Mouse (Mus musculus) olfactory bulb, adult 2 months (tissue): Measurements from ENCODE around the gene Gjc2.
A peak's percentile ranks its signal among the peaks of the same experiment; 100 is the strongest.

Source experiments
- CTCF ChIP-seq: fragments of 200-500 bp; IDR thresholded peaks from 2 replicates; pipeline ENCODE4 v1.5.1; 2012; ENCODE audit warnings: low read depth, mild to moderate bottlenecking, low read length, moderate library complexity; ENCODE audit not compliant: insufficient read depth
- POLR2A ChIP-seq: fragments of 200-500 bp; IDR thresholded peaks from 2 replicates; pipeline ENCODE4 v1.6.1; 2012; ENCODE audit warnings: mild to moderate bottlenecking, low read depth, low read length, moderate library complexity; ENCODE audit not compliant: insufficient read depth

DNA sequence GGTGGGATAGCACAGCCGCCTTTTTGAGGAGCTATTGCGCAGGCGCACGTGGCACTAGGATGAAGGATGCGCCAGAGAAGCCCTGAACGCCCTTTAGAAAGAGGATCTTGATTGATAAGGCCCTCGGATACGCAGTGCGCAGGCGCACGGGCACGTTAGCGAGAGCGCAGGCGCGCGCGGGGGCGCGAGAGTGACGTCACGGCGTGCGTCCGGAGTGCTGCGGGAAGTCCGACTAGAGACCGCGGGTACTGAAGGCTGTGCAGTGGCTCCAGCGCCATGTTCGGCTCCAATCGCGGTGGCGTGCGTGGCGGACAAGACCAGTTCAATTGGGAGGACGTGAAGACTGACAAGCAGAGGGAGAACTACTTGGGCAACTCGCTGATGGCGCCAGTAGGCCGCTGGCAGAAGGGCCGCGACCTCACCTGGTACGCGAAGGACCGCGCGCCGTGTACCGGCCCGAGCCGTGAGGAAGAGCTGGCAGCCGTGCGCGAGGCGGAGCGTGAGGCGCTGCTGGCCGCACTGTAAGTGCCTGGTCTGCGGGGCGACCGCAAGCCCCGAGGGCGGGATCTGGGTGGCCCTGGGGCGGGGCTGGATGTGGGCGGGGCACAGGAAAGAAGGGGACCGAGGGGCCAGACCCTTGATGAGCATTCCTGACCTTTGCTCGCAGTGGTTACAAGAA, 25.3 kb upstream of the Gjc2 start, which contains the start of gene 2310033P09Rik:
- TF ChIP-seq CTCF (no peak), POLR2A (peak; percentile 86)
